Mouse (Mus musculus): Measurements from ENCODE around the gene Heatr6. TPM values are rescaled to one million over a fixed set of nuclear protein-coding genes. Genes with fewer than 3 reads are reported as not detected.

Heatr6 gene
- polyA plus RNA-seq, 1 experiment from 2014 or later = 28.7 TPM

DNA sequence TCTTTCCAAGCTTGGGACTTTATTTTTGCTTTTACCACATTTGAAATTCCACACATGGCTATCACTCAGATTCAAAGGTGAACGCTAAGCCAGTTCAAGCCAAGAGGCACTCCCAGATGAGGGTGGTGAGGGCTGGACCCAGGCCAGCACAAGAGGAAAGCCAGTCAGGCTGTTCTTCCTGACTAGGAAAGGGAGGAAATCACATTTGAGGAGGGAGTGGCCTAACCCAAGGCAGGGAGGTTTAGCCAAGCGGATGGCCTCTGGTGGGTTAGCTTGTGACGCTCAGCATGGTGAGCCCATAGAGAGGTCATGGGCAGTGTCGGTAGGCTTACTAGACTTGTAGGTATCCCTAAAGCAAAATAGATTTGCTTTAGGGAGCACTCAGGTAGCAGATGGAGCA, 33.3 kb downstream of the Heatr6 start:
- H3K9ac ChIP-seq (replicated peaks; ENCODE audit: low read depth, low read length) = no peak overlapping the region
- H3K9me3 ChIP-seq (ENCODE audit: control insufficient read depth, low read depth, low read length) = no peaks in the 10 kb centered on the region
- H3K36me3 ChIP-seq (ENCODE audit: control insufficient read depth, insufficient read depth, low read length) = peaks cover 7% of the 10 kb centered on the region
- no peak overlapping the region for H3K4me2 ChIP-seq (replicated peaks; ENCODE audit: low read depth, low read length)
- ATAC-seq (ENCODE audit: insufficient number of reproducible peaks, insufficient read depth, low FRiP score, low read depth) = no peak
- 0 out of 2 replicates have a peak, but pooled peaks cover 3% of the 10 kb centered on the region for H3K4me1 ChIP-seq (ENCODE audit: control insufficient read depth, insufficient read depth, low read length)
- no peak overlapping the region for H3K4me3 ChIP-seq (ENCODE audit: low read depth, low read length)
- 76% methylated on average over 4 of the region's 4 CpGs for WGBS
- H3K27me3 ChIP-seq (ENCODE audit: control insufficient read depth, insufficient read depth, low read length) = no peaks in the 10 kb centered on the region
- no peak overlapping the region for H3K27ac ChIP-seq (ENCODE audit: low read length)

GRCm38 (mm10) chr11:83787401-83788021, 34.0 kb downstream of the Heatr6 start:
- Histone ChIP-seq H3K27ac (ENCODE audit: low read length) (no peak overlapping the region), H3K36me3 (ENCODE audit: control insufficient read depth, insufficient read depth, low read length) (peaks cover 3% of the 10 kb centered on the region), H3K4me2 (replicated peaks; ENCODE audit: low read depth, low read length) (no peak overlapping the region), H3K4me1 (ENCODE audit: control insufficient read depth, insufficient read depth, low read length) (0 out of 2 replicates have a peak, but pooled peaks cover 3% of the 10 kb centered on the region), H3K9me3 (ENCODE audit: control insufficient read depth, low read depth, low read length) (no peaks in the 10 kb centered on the region), H3K4me3 (ENCODE audit: low read depth, low read length) (no peak overlapping the region), H3K27me3 (ENCODE audit: control insufficient read depth, insufficient read depth, low read length) (no peaks in the 10 kb centered on the region), H3K9ac (replicated peaks; ENCODE audit: low read depth, low read length) (no peak overlapping the region)
- no peak for ATAC-seq (ENCODE audit: insufficient number of reproducible peaks, insufficient read depth, low FRiP score, low read depth)
- WGBS = 77% methylated on average over 15 of the region's 15 CpGs

DNA sequence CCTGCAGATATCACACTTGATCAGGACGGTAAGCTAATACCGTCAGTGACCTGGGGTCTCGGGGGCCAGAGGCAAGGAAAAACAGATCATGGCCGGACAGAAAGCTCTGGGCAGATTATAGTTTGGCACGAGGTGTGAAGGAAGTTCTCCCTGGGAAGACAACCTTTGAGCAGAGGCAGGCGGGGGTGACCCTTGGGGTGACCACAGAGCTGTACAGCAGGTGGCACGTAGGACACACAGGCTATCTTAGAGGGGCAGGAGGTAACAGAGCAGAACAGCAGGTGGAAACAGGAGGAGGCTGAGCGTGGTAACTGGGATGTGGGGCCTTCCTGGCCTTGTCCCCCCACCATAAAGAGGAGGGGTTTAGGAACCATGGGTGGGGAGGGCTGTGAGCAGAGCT, 34.8 kb downstream of the Heatr6 start:
- H3K9ac ChIP-seq (replicated peaks; ENCODE audit: low read depth, low read length) = no peak overlapping the region
- H3K4me1 ChIP-seq (ENCODE audit: control insufficient read depth, insufficient read depth, low read length) = 0 out of 2 replicates have a peak, but pooled peaks cover 3% of the 10 kb centered on the region
- no peaks in the 10 kb centered on the region for H3K9me3 ChIP-seq (ENCODE audit: control insufficient read depth, low read depth, low read length)
- no peaks in the 10 kb centered on the region for H3K27me3 ChIP-seq (ENCODE audit: control insufficient read depth, insufficient read depth, low read length)
- H3K4me2 ChIP-seq (replicated peaks; ENCODE audit: low read depth, low read length) = no peak overlapping the region
- WGBS = 78% methylated on average over 8 of the region's 8 CpGs
- H3K36me3 ChIP-seq (ENCODE audit: control insufficient read depth, insufficient read depth, low read length) = no peaks in the 10 kb centered on the region
- H3K4me3 ChIP-seq (ENCODE audit: low read depth, low read length) = no peak overlapping the region
- no peak for ATAC-seq (ENCODE audit: insufficient number of reproducible peaks, insufficient read depth, low FRiP score, low read depth)
- no peak overlapping the region for H3K27ac ChIP-seq (ENCODE audit: low read length)

DNA sequence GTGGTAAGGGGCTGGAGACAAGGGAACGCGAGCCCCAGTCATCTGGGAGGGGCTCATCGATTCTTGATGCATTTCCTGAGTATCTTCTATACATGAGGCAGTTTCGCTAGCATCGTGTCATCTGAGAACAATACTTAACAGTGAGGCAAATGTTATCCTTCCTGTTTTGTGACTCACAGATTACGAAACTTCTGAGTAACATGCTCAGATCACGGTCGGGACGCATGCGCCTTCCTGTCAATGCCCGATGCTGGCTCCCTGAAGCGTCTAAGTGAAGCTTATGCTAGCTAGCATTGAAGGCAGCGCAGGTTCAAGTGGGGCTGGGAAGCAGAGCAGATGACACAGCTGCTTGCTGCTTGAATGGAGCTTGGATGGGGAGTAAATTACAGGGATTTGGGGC, 35.8 kb downstream of the Heatr6 start:
- ATAC-seq (ENCODE audit: insufficient number of reproducible peaks, insufficient read depth, low FRiP score, low read depth) = no peak
- WGBS = 66% methylated on average over 13 of the region's 13 CpGs
- Histone ChIP-seq H3K9ac (replicated peaks; ENCODE audit: low read depth, low read length) (no peak overlapping the region), H3K36me3 (ENCODE audit: control insufficient read depth, insufficient read depth, low read length) (no peaks in the 10 kb centered on the region), H3K4me1 (ENCODE audit: control insufficient read depth, insufficient read depth, low read length) (no peaks in the 10 kb centered on the region), H3K4me2 (replicated peaks; ENCODE audit: low read depth, low read length) (0 out of 2 replicates have a peak overlapping the region, but pooled peaks have one; percentile 12), H3K27ac (ENCODE audit: low read length) (no peak overlapping the region), H3K9me3 (ENCODE audit: control insufficient read depth, low read depth, low read length) (no peaks in the 10 kb centered on the region), H3K4me3 (ENCODE audit: low read depth, low read length) (no peak overlapping the region), H3K27me3 (ENCODE audit: control insufficient read depth, insufficient read depth, low read length) (no peaks in the 10 kb centered on the region)

- Histone ChIP-seq H3K4me2 (replicated peaks; ENCODE audit: low read depth, low read length) (no peak overlapping the region), H3K4me1 (ENCODE audit: control insufficient read depth, insufficient read depth, low read length) (no peaks in the 10 kb centered on the region), H3K36me3 (ENCODE audit: control insufficient read depth, insufficient read depth, low read length) (no peaks in the 10 kb centered on the region), H3K9me3 (ENCODE audit: control insufficient read depth, low read depth, low read length) (no peaks in the 10 kb centered on the region), H3K27me3 (ENCODE audit: control insufficient read depth, insufficient read depth, low read length) (no peaks in the 10 kb centered on the region), H3K9ac (replicated peaks; ENCODE audit: low read depth, low read length) (no peak overlapping the region), H3K27ac (ENCODE audit: low read length) (no peak overlapping the region), H3K4me3 (ENCODE audit: low read depth, low read length) (no peak overlapping the region)
- no peak for ATAC-seq (ENCODE audit: insufficient number of reproducible peaks, insufficient read depth, low FRiP score, low read depth)
- WGBS = 50% methylated on average over 4 of the region's 4 CpGs
These were observed 37.6 kb downstream of the Heatr6 start for GRCm38 (mm10) chr11:83791133-83791532.

DNA sequence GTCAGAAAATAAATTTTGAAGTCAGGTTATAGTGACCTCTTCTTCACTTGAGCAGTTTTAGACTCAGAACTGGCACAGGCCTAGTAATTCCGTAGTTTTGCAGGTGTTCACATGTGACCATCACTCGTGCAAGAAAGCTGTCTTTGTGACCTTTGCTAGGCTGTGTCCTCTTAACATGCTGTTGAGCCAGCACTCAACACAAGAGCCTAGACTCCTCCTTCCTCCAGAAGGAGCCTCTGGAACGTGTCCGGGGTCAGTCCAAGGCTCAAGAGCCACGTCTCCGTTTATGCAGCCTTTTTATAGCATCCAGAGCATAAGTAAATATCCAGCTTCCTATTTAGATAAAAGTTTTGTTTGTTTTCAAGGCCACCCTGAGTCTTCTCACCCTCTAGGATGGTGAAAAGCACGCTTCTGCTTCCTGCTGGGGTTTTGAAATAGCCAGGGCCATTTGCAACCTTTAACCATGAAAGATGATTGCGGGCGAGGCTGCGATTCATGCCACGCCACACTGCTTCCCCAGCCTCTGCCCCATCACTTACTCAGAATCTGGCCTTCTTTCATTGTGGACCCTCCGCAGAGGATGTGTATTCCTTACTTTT, 38.9 kb downstream of the Heatr6 start:
- Histone ChIP-seq H3K4me1 (ENCODE audit: control insufficient read depth, insufficient read depth, low read length) (no peaks in the 10 kb centered on the region), H3K36me3 (ENCODE audit: control insufficient read depth, insufficient read depth, low read length) (no peaks in the 10 kb centered on the region), H3K27ac (ENCODE audit: low read length) (no peak overlapping the region), H3K9me3 (ENCODE audit: control insufficient read depth, low read depth, low read length) (no peaks in the 10 kb centered on the region), H3K27me3 (ENCODE audit: control insufficient read depth, insufficient read depth, low read length) (no peaks in the 10 kb centered on the region), H3K4me2 (replicated peaks; ENCODE audit: low read depth, low read length) (no peak overlapping the region), H3K9ac (replicated peaks; ENCODE audit: low read depth, low read length) (no peak overlapping the region), H3K4me3 (ENCODE audit: low read depth, low read length) (no peak overlapping the region)
- WGBS = 69% methylated on average over 12 of the region's 12 CpGs
- ATAC-seq (ENCODE audit: insufficient number of reproducible peaks, insufficient read depth, low FRiP score, low read depth) = no peak

- Histone ChIP-seq H3K4me3 (ENCODE audit: low read depth, low read length) (no peak overlapping the region), H3K4me1 (ENCODE audit: control insufficient read depth, insufficient read depth, low read length) (no peaks in the 10 kb centered on the region), H3K27me3 (ENCODE audit: control insufficient read depth, insufficient read depth, low read length) (no peaks in the 10 kb centered on the region), H3K9ac (replicated peaks; ENCODE audit: low read depth, low read length) (no peak overlapping the region), H3K27ac (ENCODE audit: low read length) (no peak overlapping the region), H3K4me2 (replicated peaks; ENCODE audit: low read depth, low read length) (no peak overlapping the region), H3K36me3 (ENCODE audit: control insufficient read depth, insufficient read depth, low read length) (no peaks in the 10 kb centered on the region), H3K9me3 (ENCODE audit: control insufficient read depth, low read depth, low read length) (no peaks in the 10 kb centered on the region)
- 74% methylated on average over 14 of the region's 14 CpGs for WGBS
- ATAC-seq (ENCODE audit: insufficient number of reproducible peaks, insufficient read depth, low FRiP score, low read depth) = no peak
These were observed 39.8 kb downstream of the Heatr6 start for GRCm38 (mm10) chr11:83793264-83793663.

- Histone ChIP-seq H3K9ac (replicated peaks; ENCODE audit: low read depth, low read length) (no peak overlapping the region), H3K4me1 (ENCODE audit: control insufficient read depth, insufficient read depth, low read length) (no peaks in the 10 kb centered on the region), H3K27me3 (ENCODE audit: control insufficient read depth, insufficient read depth, low read length) (no peaks in the 10 kb centered on the region), H3K9me3 (ENCODE audit: control insufficient read depth, low read depth, low read length) (no peaks in the 10 kb centered on the region), H3K27ac (ENCODE audit: low read length) (no peak overlapping the region), H3K36me3 (ENCODE audit: control insufficient read depth, insufficient read depth, low read length) (no peaks in the 10 kb centered on the region), H3K4me2 (replicated peaks; ENCODE audit: low read depth, low read length) (no peak overlapping the region), H3K4me3 (ENCODE audit: low read depth, low read length) (no peak overlapping the region)
- no peak for ATAC-seq (ENCODE audit: insufficient number of reproducible peaks, insufficient read depth, low FRiP score, low read depth)
- WGBS = 76% methylated on average over 6 of the region's 6 CpGs
These were observed 42.6 kb downstream of the Heatr6 start for GRCm38 (mm10) chr11:83796112-83796511.
